8 mouse cellular contexts compared by ENCODE assay signal in genomic region chr2:118479550-118479909, GRCm38 (mm10). TPM values are rescaled to one million over a fixed set of nuclear protein-coding genes. Genes with fewer than 3 reads are reported as not detected.
A peak's percentile ranks its signal among the peaks of the same experiment; 100 is the strongest.
DNase-seq lines count a peak whose midpoint lies in the region; ATAC-seq lines count a peak whose summit lies in the region.

Gene Srp14 (minus strand): TSS chr2:118479711.

- H3K9me3 ChIP-seq in heart, embryonic 14.5 days (ENCODE audit: control insufficient read depth, low read length), result no peaks in the 10 kb centered on the region
- H3K9me3 ChIP-seq in liver, embryonic 13.5 days (replicated peaks), result no peaks in the 10 kb centered on the region
- no peaks in the 10 kb centered on the region for H3K9me3 ChIP-seq in stomach, embryonic 16.5 days (replicated peaks; ENCODE audit: control insufficient read depth, low read length)

- ATAC-seq in CD4-positive, CD25-positive, alpha-beta regulatory T cell, adult 4 months, result peak; percentile 95
- ATAC-seq in heart, embryonic 14.5 days (ENCODE audit: insufficient number of reproducible peaks, insufficient read depth, low FRiP score, low read depth), result peak; percentile 82
- peak; percentile 94 for ATAC-seq in liver, embryonic 13.5 days (ENCODE audit: low read depth)
- ATAC-seq in stomach, embryonic 16.5 days (ENCODE audit: insufficient read depth, low FRiP score), result peak; percentile 93

- H3K36me3 ChIP-seq in heart, embryonic 14.5 days (ENCODE audit: control insufficient read depth, insufficient read depth, low read length), result peaks cover 35% of the 10 kb centered on the region
- H3K36me3 ChIP-seq in liver, embryonic 13.5 days, result peaks cover 34% of the 10 kb centered on the region
- 0 out of 2 replicates have a peak, but pooled peaks cover 4% of the 10 kb centered on the region for H3K36me3 ChIP-seq in stomach, embryonic 16.5 days (ENCODE audit: control insufficient read depth, insufficient read depth, low read length)

- peak within 1 kb of the TSS; percentile 93 for H3K9ac ChIP-seq in heart, embryonic 14.5 days (ENCODE audit: low read length)
- peak within 1 kb of the TSS; percentile 96 for H3K9ac ChIP-seq in liver, embryonic 13.5 days
- H3K9ac ChIP-seq in stomach, embryonic 16.5 days (ENCODE audit: low read length), result peak within 1 kb of the TSS; percentile 88

- peak; percentile 90 for DNase-seq in c-Kit-negative CD71-positive TER-119-positive erythroid progenitor cells, embryonic 14.5 days (ENCODE audit: low read depth, low spot score)
- DNase-seq in fibroblast of lung, adult 2 months (ENCODE audit: low read depth), result peak; percentile 90
- DNase-seq in kidney, postnatal 14 days, result peak; percentile 95
- peak; percentile 87 for DNase-seq in liver, embryonic 13.5 days
- peak; percentile 94 for DNase-seq in neural tube, embryonic 10.5 days (ENCODE audit: extremely low spot score, low spot score)

- WGBS in heart, embryonic 14.5 days, result under 1% methylated on average over 35 of the region's 35 CpGs
- WGBS in liver, embryonic 13.5 days (ENCODE audit: insufficient replicate concordance), result under 1% methylated on average over 35 of the region's 35 CpGs
- under 1% methylated on average over 35 of the region's 35 CpGs for WGBS in stomach, embryonic 16.5 days

- H3K4me3 ChIP-seq in heart, embryonic 14.5 days (ENCODE audit: control insufficient read depth in 1 of 2, insufficient read depth in 1 of 2, low read depth in 1 of 2, low read length in 2 of 2), result peak within 1 kb of the TSS; percentile 85 to 90
- peak within 1 kb of the TSS; percentile 96 for H3K4me3 ChIP-seq in liver, embryonic 13.5 days (replicated peaks)
- H3K4me3 ChIP-seq in stomach, embryonic 16.5 days (replicated peaks; ENCODE audit: low read length), result peak within 1 kb of the TSS; percentile 82

- peaks cover 5 to 12% of the 10 kb centered on the region in 2 experiments for H3K4me1 ChIP-seq in heart, embryonic 14.5 days (ENCODE audit: control insufficient read depth in 2 of 2, insufficient read depth in 2 of 2, low read length in 2 of 2)
- H3K4me1 ChIP-seq in liver, embryonic 13.5 days (replicated peaks), result peaks cover 38% of the 10 kb centered on the region
- H3K4me1 ChIP-seq in stomach, embryonic 16.5 days (ENCODE audit: control insufficient read depth, insufficient read depth, low read length), result peaks cover 8% of the 10 kb centered on the region

- H3K27ac ChIP-seq in heart, embryonic 14.5 days (replicated peaks in 1 of 2; ENCODE audit: control insufficient read depth in 1 of 2, insufficient read depth in 1 of 2, low read depth in 2 of 2, low read length in 2 of 2), result peak within 1 kb of the TSS; percentile 80 to 82
- peak within 1 kb of the TSS; percentile 86 for H3K27ac ChIP-seq in liver, embryonic 13.5 days
- H3K27ac ChIP-seq in stomach, embryonic 16.5 days (ENCODE audit: low read length), result peak within 1 kb of the TSS; percentile 84

- peak within 1 kb of the TSS; percentile 97 for H3K4me2 ChIP-seq in heart, embryonic 14.5 days (ENCODE audit: low read length)
- peak within 1 kb of the TSS; percentile 88 for H3K4me2 ChIP-seq in liver, embryonic 13.5 days
- peak within 1 kb of the TSS; percentile 82 for H3K4me2 ChIP-seq in stomach, embryonic 16.5 days (ENCODE audit: low read depth, low read length)

- no peaks in the 10 kb centered on the region for H3K27me3 ChIP-seq in heart, embryonic 14.5 days (ENCODE audit: control insufficient read depth, insufficient read depth, low read length)
- no peaks in the 10 kb centered on the region for H3K27me3 ChIP-seq in liver, embryonic 13.5 days
- H3K27me3 ChIP-seq in stomach, embryonic 16.5 days (ENCODE audit: control insufficient read depth, insufficient read depth, low read length), result no peaks in the 10 kb centered on the region

RNA-seq across cellular contexts. Expression of gene Srp14, which starts in this region (rescaled TPM):
- polyA plus RNA-seq in CD4-positive, CD25-positive, alpha-beta regulatory T cell, adult 4 months (2017; shearing (Covaris generic)), result 100 to 1,000 TPM; 272 to 283 TPM
- 223 and 239 TPM in 2 replicates for polyA plus RNA-seq in heart, embryonic 14.5 days (2014; fragmentation: Nextera tagmentation; extraction: Ambion mirVana)
- 120 and 130 TPM in 2 replicates for polyA plus RNA-seq in liver, embryonic 13.5 days (2015; fragmentation: Nextera tagmentation; extraction: Ambion mirVana)
- 214 and 229 TPM in 2 replicates for polyA plus RNA-seq in stomach, embryonic 16.5 days (2015; fragmentation: Nextera tagmentation; extraction: Ambion mirVana)

Comparison
In these comparisons a context has a peak if more than half of its experiments do, and no peak if none do; other contexts are left out.
1. Peak in every context shown above with its lines: DNase-seq, ATAC-seq, H3K4me3 ChIP-seq and H3K27ac ChIP-seq.